Mouse (Mus musculus) neural tube, embryonic 12.5 days (tissue): ENCODE data around the gene Rergl. TPM values are rescaled to one million over a fixed set of nuclear protein-coding genes. Genes with fewer than 3 reads are reported as not detected.

Source experiments
- polyA plus RNA-seq: library from polyadenylated mRNA; unstranded; fragments of >200 nt; fragmentation: Nextera tagmentation; extraction: Ambion mirVana; gene quantifications from 2 replicates; pipeline ENCODE4 v1.2.1, GENCODE M21; 2016

The Rergl gene
- polyA plus RNA-seq, 1 experiment from 2014 or later = not detected

Other genes with a start within 250 kb of the Rergl start
- 0.22 and 0.24 TPM in 2 replicates for gene Pik3c2g, start 85.2 kb upstream of the Rergl start, polyA plus RNA-seq